Mouse (Mus musculus): ENCODE data around the gene Cln6.
"Not testable (repeated sequence)": the region's sequence is repeated elsewhere in the genome, so short reads cannot be mapped to it uniquely, and the experiment has no call there.

- TF ChIP-seq MAX (IDR thresholded peaks at IDR 0.05; ENCODE audit: low read length); MEF2A (IDR thresholded peaks at IDR 0.05; ENCODE audit: extremely low read depth, insufficient replicate concordance, low read depth, low read length, poor library complexity, severe bottlenecking); HCFC1 (IDR thresholded peaks at IDR 0.05; ENCODE audit: low read depth, low read length); ZKSCAN1 (IDR thresholded peaks at IDR 0.05; ENCODE audit: low read depth, low read length); TAL1 (IDR thresholded peaks at IDR 0.05; ENCODE audit: low read length); GATA1 (IDR thresholded peaks at IDR 0.05; ENCODE audit: low read depth, low read length); CTCF (IDR thresholded peaks at IDR 0.05 in 2 of 3, conservative IDR thresholded peaks at IDR 0.05 in 1 of 3; ENCODE audit: control insufficient read depth in 1 of 3, insufficient read depth in 1 of 3, low read depth in 2 of 3, low read length in 3 of 3, poor library complexity in 1 of 3, severe bottlenecking in 1 of 3); GABPA (IDR thresholded peaks at IDR 0.05; ENCODE audit: low read depth, low read length); CHD2 (IDR thresholded peaks at IDR 0.05; ENCODE audit: low read length): not testable (repeated sequence)
Observed at GRCm38 (mm10) chr9:62869236-62869635, 30.7 kb downstream of the Cln6 start.

Measured in MEL (cell line).